In genomic region chr19:32390116-32390515, GRCm38 (mm10) we compare ENCODE assay signal across 8 mouse cellular contexts. TPM values are rescaled to one million over a fixed set of nuclear protein-coding genes. Genes with fewer than 3 reads are reported as not detected.
DNase-seq lines count a peak whose midpoint lies in the region; ATAC-seq and TF ChIP-seq lines count a peak whose summit lies in the region.

No protein-coding gene starts in this region.

- H3K27ac ChIP-seq in testis, adult 2 months (ENCODE audit: control insufficient read depth, insufficient read depth, low read depth, low read length): peak overlapping the region; percentile 94
- H3K27ac ChIP-seq in liver, embryonic 13.5 days: no peak overlapping the region

- peak; percentile 34 for DNase-seq in cerebellum, adult 11-12 months
- no peak for DNase-seq in cerebellum, adult 18-20 months
- no peak for DNase-seq in testis, postnatal 14 days (ENCODE audit: low spot score)
- no peak for DNase-seq in liver, embryonic 13.5 days
- DNase-seq in frontal cortex, postnatal 36 days (ENCODE audit: low spot score in 2 of 2): no peak
- DNase-seq in spleen, adult 12 weeks (ENCODE audit: low spot score): no peak
- DNase-seq in gastrocnemius, postnatal 25 days: no peak

- no peaks in the 10 kb centered on the region for H3K27me3 ChIP-seq in testis, adult 2 months (ENCODE audit: control insufficient read depth, insufficient read depth, low read length)
- H3K27me3 ChIP-seq in liver, embryonic 13.5 days: peaks cover 49% of the 10 kb centered on the region

- no peak overlapping the region for H3K9ac ChIP-seq in liver, embryonic 13.5 days

- H3K9me3 ChIP-seq in liver, embryonic 13.5 days (replicated peaks): no peaks in the 10 kb centered on the region

- 47% methylated on average over 7 of the region's 7 CpGs for WGBS in liver, embryonic 13.5 days (ENCODE audit: insufficient replicate concordance)

- ATAC-seq in liver, embryonic 13.5 days (ENCODE audit: low read depth): no peak

- H3K36me3 ChIP-seq in testis, adult 2 months (ENCODE audit: control insufficient read depth, insufficient read depth, low read length): no peaks in the 10 kb centered on the region; the same call in 1 of the 2 replicates
- no peaks in the 10 kb centered on the region for H3K36me3 ChIP-seq in liver, embryonic 13.5 days

- TF ChIP-seq CTCF in testis, adult 2 months (IDR thresholded peaks at IDR 0.05; ENCODE audit: control insufficient read depth, insufficient read depth, insufficient replicate concordance, low read depth, low read length): no peak

- H3K4me1 ChIP-seq in testis, adult 2 months (ENCODE audit: control insufficient read depth, insufficient read depth, low read length): peaks cover 15% of the 10 kb centered on the region
- peaks cover 45% of the 10 kb centered on the region for H3K4me1 ChIP-seq in liver, embryonic 13.5 days (replicated peaks)

- TF ChIP-seq POLR2A in testis, adult 2 months (IDR thresholded peaks at IDR 0.05; ENCODE audit: control insufficient read depth, low read depth, low read length): no peak

- H3K4me3 ChIP-seq in testis, adult 2 months (ENCODE audit: control insufficient read depth, low read depth, low read length): peak overlapping the region; percentile 93
- peak overlapping the region; percentile 74 for H3K4me3 ChIP-seq in liver, embryonic 13.5 days (replicated peaks)

- H3K4me2 ChIP-seq in liver, embryonic 13.5 days: peak overlapping the region; percentile 98

RNA-seq across cellular contexts. Expression of gene Sgms1, which starts 0.6 kb away (rescaled TPM):
- polyA plus RNA-seq in testis, adult 2 months (2012; rRNA removed): 239 and 243 TPM in 2 replicates
- polyA plus RNA-seq in liver, embryonic 13.5 days (2015; fragmentation: Nextera tagmentation; extraction: Ambion mirVana): 23.4 and 28.0 TPM in 2 replicates
- total RNA-seq in gastrocnemius, postnatal 25 days (2021): 10 to 100 TPM; 37.2 to 42.0 TPM
